Mouse (Mus musculus) stomach, embryonic 14.5 days (tissue): ENCODE measurements around the gene Nfkbil1. TPM values are rescaled to one million over a fixed set of nuclear protein-coding genes. Genes with fewer than 3 reads are reported as not detected.
A peak's percentile ranks its signal among the peaks of the same experiment; 100 is the strongest.

Experiments
- ATAC-seq: fragments of 200-750 bp; cut with Nextera tagmentation; 2 replicates; pipeline ENCODE4 v1.8.0; 2017; ENCODE audit warnings: low read depth, moderate TSS enrichment; ENCODE audit not compliant: insufficient number of reproducible peaks, insufficient read depth, low FRiP score
- H3K27ac ChIP-seq: fragments of 300-500 bp; sonication (generic); 2 replicates; pipeline ENCODE4 v1.5.1; 2014; ENCODE audit warnings: mild to moderate bottlenecking, low read length, moderate library complexity, mixed read lengths
- H3K27me3 ChIP-seq: fragments of 300-500 bp; sonication (generic); 2 replicates; pipeline ENCODE4 v1.6.1; 2014; ENCODE audit warnings: low read length, control low read depth, mixed read lengths; ENCODE audit not compliant: control insufficient read depth, insufficient read depth
- H3K36me3 ChIP-seq: fragments of 300-500 bp; sonication (generic); 2 replicates; pipeline ENCODE4 v1.6.1; 2014; ENCODE audit warnings: mild to moderate bottlenecking, control low read depth, low read length, moderate library complexity, mixed read lengths; ENCODE audit not compliant: control insufficient read depth, insufficient read depth
- H3K4me1 ChIP-seq: fragments of 300-500 bp; sonication (generic); 2 replicates; pipeline ENCODE4 v1.6.1; 2014; ENCODE audit warnings: low read length, control low read depth, mixed read lengths; ENCODE audit not compliant: control insufficient read depth, insufficient read depth
- H3K4me2 ChIP-seq: fragments of 300-500 bp; sonication (generic); replicated peaks from 2 replicates; pipeline ENCODE4 v1.6.1; 2014; ENCODE audit warnings: low read depth, low read length, control low read depth
- H3K4me3 ChIP-seq: fragments of 300-500 bp; sonication (generic); 2 replicates; pipeline ENCODE4 v1.5.1; 2014; ENCODE audit warnings: low read depth, low read length, control low read depth
- H3K9ac ChIP-seq: fragments of 300-500 bp; sonication (generic); replicated peaks from 2 replicates; pipeline ENCODE4 v1.6.1; 2014; ENCODE audit warnings: low read depth, mild to moderate bottlenecking, control low read depth, low read length, moderate library complexity, mixed read lengths
- H3K9me3 ChIP-seq: fragments of 300-500 bp; sonication (generic); 2 replicates; pipeline ENCODE4 v1.6.1; 2016; ENCODE audit warnings: low read depth, low read length, control low read depth; ENCODE audit not compliant: control insufficient read depth
- WGBS: fragments of 180-500 bp; shearing (Covaris S2); extraction: QIAGEN DNeasy Blood & Tissue Kit; methylation state at CpG from one replicate; pipeline ENCODE4 v1.1.7; 2014; 5-methylcytosine and 5-hydroxymethylcytosine counted together
- polyA plus RNA-seq: library from polyadenylated mRNA; unstranded; fragments of >200 nt; fragmentation: Nextera tagmentation; extraction: Ambion mirVana; gene quantifications from 2 replicates; pipeline ENCODE4 v1.2.1, GENCODE M21; 2014

The Nfkbil1 gene
- polyA plus RNA-seq, 1 experiment from 2014 or later = 3.5 TPM

DNA sequence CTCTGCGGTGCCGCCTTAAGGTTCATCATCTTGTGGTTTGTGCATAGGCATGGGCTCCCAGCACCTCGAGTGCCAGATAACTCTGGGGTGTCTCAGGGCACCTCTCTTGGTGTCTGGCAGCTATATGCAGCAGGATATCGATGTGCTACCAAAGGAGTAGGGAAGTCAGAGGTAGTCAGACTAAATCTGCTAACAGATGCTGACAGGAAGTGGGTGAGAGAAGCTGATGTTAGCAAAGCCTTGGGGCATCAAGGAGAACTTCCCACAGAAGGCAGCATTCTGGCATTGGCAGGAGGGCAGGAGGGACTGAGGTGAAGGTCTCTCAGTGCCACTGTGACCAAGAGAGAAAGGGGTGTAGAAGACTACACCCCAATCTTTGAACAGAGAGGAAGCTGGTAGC lies 45.5 kb downstream of the Nfkbil1 start:
- Histone ChIP-seq H3K27ac (no peak overlapping the region), H3K4me3 (no peak overlapping the region), H3K4me1 (peaks cover 15% of the 10 kb centered on the region; the same call in 1 of the 2 replicates), H3K9me3 (no peaks in the 10 kb centered on the region), H3K9ac (no peak overlapping the region), H3K36me3 (no peaks in the 10 kb centered on the region), H3K27me3 (no peaks in the 10 kb centered on the region), H3K4me2 (no peak overlapping the region)
- 67% methylated on average over 4 of the region's 4 CpGs for WGBS
- ATAC-seq = no peak

GRCm38 (mm10) chr17:35189186-35189585 lies 46.4 kb downstream of the Nfkbil1 start:
- 59% methylated on average over 1 of the region's 1 CpGs for WGBS
- Histone ChIP-seq H3K27ac (no peak overlapping the region), H3K27me3 (no peaks in the 10 kb centered on the region)

DNA sequence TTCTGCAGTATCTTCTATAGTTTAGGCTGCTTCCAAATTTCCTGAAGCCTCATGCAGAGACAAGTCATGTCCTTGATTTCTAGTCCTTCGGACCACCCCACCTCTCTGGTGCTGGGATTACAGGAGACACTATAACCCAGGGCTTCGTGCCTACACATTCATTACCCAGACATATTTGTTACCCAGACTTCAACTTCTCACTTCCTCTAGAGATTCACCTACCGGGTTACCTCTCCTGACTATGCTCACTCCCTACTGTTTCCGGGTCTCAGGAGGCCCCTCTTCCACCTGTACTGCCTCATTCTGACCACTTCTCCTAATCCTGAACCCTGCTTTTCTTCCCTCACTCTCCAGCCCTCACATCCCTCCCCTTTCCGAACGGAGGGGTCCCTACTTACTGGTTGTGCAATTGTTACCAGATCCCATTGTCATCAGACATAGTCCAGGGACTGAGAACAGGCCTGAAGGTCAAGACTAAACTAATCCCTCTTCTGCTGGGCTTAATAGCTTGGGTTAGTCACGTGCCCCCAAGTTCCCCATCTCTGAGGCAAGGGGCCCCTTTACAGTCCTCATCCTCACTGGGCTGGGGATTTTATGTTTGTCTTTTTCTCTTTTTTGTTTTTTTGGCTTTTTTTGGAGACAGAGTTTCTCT lies 47.5 kb downstream of the Nfkbil1 start, which contains the start of gene Lst1:
Gene Lst1, minus strand, starts transcription at position 481 of the 652 bp plus-strand sequence.
- no peak within 1 kb of the TSS for H3K4me3 ChIP-seq
- H3K36me3 ChIP-seq = no peaks in the 10 kb centered on the region
- H3K4me2 ChIP-seq = no peak within 1 kb of the TSS
- H3K9ac ChIP-seq = no peak within 1 kb of the TSS
- H3K9me3 ChIP-seq = no peaks in the 10 kb centered on the region
- 71% methylated on average over 7 of the region's 7 CpGs for WGBS
- H3K27me3 ChIP-seq = no peaks in the 10 kb centered on the region
- peaks cover 6% of the 10 kb centered on the region; the same call in 1 of the 2 replicates for H3K4me1 ChIP-seq
- peak within 1 kb of the TSS; percentile 21; the same call in 1 of the 2 replicates for H3K27ac ChIP-seq
- ATAC-seq = no peak

More at GRCm38 (mm10) chr17:35189186-35189585, 46.4 kb downstream of the Nfkbil1 start:
- no peak overlapping the region for H3K9ac ChIP-seq
- no peaks in the 10 kb centered on the region for H3K36me3 ChIP-seq
- H3K4me2 ChIP-seq = no peak overlapping the region
- H3K9me3 ChIP-seq = no peaks in the 10 kb centered on the region
- no peak for ATAC-seq
- H3K4me3 ChIP-seq = no peak overlapping the region
- peaks cover 8% of the 10 kb centered on the region; the same call in 1 of the 2 replicates for H3K4me1 ChIP-seq

GRCm38 (mm10) chr17:35187345-35187744 lies 48.2 kb downstream of the Nfkbil1 start:
- Histone ChIP-seq H3K27me3 (no peaks in the 10 kb centered on the region), H3K9me3 (no peaks in the 10 kb centered on the region), H3K4me2 (no peak overlapping the region), H3K36me3 (no peaks in the 10 kb centered on the region), H3K9ac (no peak overlapping the region), H3K4me3 (no peak overlapping the region), H3K27ac (no peak overlapping the region), H3K4me1 (peaks cover 6% of the 10 kb centered on the region; the same call in 1 of the 2 replicates)
- ATAC-seq = no peak
- 70% methylated on average over 4 of the region's 4 CpGs for WGBS

- H3K9ac ChIP-seq = 0 out of 2 replicates have a peak overlapping the region, but pooled peaks have one; percentile 6
- WGBS = 0% methylated on average over 4 of the region's 4 CpGs
- peaks cover 6% of the 10 kb centered on the region; the same call in 1 of the 2 replicates for H3K4me1 ChIP-seq
- ATAC-seq = peak; percentile 25; the same call in 1 of the 2 replicates
- no peaks in the 10 kb centered on the region for H3K27me3 ChIP-seq
- no peaks in the 10 kb centered on the region for H3K36me3 ChIP-seq
- H3K27ac ChIP-seq = peak overlapping the region; percentile 78
- H3K4me2 ChIP-seq = peak overlapping the region; percentile 51
- peak overlapping the region; percentile 37 for H3K4me3 ChIP-seq
- no peaks in the 10 kb centered on the region for H3K9me3 ChIP-seq
Observed at GRCm38 (mm10) chr17:35186681-35187080, 48.9 kb downstream of the Nfkbil1 start.

DNA sequence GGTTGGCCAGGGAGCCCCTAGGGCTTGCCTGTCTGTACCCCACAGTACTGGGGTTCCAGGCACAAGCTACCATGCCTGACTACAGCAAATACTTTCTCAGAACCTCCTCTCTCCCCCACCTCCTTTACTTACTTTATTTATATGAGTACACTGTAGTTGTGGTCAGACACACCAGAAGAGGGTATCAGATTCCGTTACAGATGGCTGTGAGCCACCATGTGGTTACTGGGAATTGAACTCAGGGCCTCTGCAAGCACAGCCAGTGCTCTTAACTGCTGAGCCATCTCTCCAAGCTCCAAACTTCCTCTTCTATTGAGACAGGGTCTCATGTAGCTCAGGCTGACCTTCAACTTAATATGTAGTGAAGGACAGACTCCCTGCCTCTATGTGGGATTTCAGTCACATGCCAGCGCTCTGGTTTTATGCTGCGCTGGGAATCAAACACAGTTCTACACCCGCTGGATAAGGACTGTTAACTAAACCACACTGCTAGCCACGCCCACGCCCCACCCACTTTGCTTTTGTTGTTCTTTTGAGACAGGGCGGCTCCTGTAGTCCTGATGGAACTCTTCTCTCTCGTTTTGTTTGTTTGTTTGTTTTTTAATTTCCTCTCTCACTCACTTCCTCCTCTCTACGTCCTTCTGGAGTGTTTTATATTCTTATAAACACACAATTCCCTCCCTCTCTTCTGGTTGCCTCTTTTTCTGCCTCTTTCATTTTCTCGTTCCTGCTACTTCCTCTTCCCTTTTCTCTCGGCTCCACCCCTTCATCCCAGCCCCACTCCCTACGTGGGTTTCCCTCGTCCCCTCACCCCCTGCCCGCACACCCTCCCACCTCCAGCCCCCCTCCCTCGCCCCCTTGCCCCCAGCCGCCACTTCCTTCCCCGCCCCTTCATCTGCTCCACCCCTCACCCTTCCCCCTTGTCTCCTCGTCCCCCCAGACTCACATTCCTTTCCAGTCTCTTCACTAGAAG lies 49.7 kb downstream of the Nfkbil1 start:
- Histone ChIP-seq H3K9me3 (no peaks in the 10 kb centered on the region), H3K36me3 (no peaks in the 10 kb centered on the region), H3K27me3 (no peaks in the 10 kb centered on the region), H3K4me1 (peaks cover 6% of the 10 kb centered on the region; the same call in 1 of the 2 replicates), H3K4me3 (peak overlapping the region; percentile 37), H3K27ac (peak overlapping the region; percentile 78), H3K4me2 (peak overlapping the region; percentile 51), H3K9ac (peak overlapping the region; percentile 30; the same call in 1 of the 2 replicates)
- ATAC-seq = peak; percentile 68
- WGBS = 4% methylated on average over 17 of the region's 18 CpGs

- no peak for ATAC-seq
- WGBS = 87% methylated on average over 5 of the region's 5 CpGs
Observed at GRCm38 (mm10) chr17:35180093-35180492, 55.5 kb downstream of the Nfkbil1 start.

DNA sequence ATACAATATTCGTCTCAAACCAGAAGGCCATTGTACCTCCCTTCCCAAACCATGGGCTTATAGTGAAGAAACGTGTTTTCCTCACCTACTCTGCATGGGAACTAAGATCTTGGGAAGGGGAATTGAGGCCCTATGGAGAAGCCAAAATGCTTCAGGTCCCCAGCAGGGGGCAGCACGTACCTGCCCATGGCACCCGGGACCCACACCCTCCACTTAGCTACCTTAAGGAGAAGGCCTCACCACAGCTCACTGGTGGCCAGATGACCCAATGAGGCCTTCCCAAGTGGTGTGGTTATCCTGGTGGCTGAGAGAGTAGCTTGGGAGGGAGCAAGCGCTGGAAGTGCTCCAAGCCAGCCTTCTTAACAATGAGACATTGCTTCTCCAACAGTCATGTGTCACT lies 57.1 kb downstream of the Nfkbil1 start:
- H3K9ac ChIP-seq = no peak overlapping the region
- H3K36me3 ChIP-seq = no peaks in the 10 kb centered on the region
- no peak overlapping the region for H3K4me2 ChIP-seq
- no peak overlapping the region for H3K4me3 ChIP-seq
- H3K27me3 ChIP-seq = no peaks in the 10 kb centered on the region
- peak; percentile 79 for ATAC-seq
- H3K27ac ChIP-seq = no peak overlapping the region
- H3K9me3 ChIP-seq = no peaks in the 10 kb centered on the region
- no peaks in the 10 kb centered on the region for H3K4me1 ChIP-seq
- 14% methylated on average over 5 of the region's 5 CpGs for WGBS

More at GRCm38 (mm10) chr17:35180093-35180492, 55.5 kb downstream of the Nfkbil1 start:
- no peaks in the 10 kb centered on the region for H3K4me1 ChIP-seq
- H3K4me2 ChIP-seq = no peak overlapping the region
- H3K9me3 ChIP-seq = no peaks in the 10 kb centered on the region
- no peak overlapping the region for H3K4me3 ChIP-seq
- no peak overlapping the region for H3K27ac ChIP-seq
- H3K9ac ChIP-seq = no peak overlapping the region
- no peaks in the 10 kb centered on the region for H3K27me3 ChIP-seq
- no peaks in the 10 kb centered on the region for H3K36me3 ChIP-seq
